Mouse (Mus musculus): ENCODE results near the gene Camsap2.

DNA sequence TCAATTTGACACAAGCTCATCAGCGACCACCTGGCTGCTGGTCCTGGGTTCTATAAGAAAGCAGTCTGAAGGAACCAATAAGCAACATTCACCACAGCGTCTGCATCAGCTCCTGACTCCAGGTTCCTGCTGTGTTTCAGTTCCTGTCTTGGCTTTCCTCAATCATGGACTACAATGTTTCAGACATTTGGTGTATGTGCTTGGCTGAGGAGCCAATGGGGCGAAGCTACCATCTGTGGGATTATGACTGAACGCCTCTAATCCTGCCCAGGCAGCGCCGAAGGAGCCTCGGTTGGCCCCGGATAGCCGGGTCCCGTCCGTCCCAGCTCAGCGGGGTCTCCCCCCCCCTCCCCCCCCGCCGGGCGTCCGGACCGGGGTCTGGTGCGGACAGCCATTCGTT lies 18.8 kb upstream of the Camsap2 start:
- TF ChIP-seq CTCF (IDR thresholded peaks at IDR 0.05; ENCODE audit: low read depth) (no peak), EP300 (optimal IDR thresholded peaks at IDR 0.05) (no peak)
